Mouse (Mus musculus) cerebellum, postnatal 10 days (tissue): ENCODE measurements at regions not wholly inside any gene's neighbourhood (a gene's known extent, or its start where the extent isn't known, plus 50 kb on each side); places are given as distances from the start of the nearest gene placed in this dataset.
A peak's percentile ranks its signal among the peaks of the same experiment; 100 is the strongest.

ENCODE experiments used
- DNase-seq, 2 experiments: peaks; one replicate each; pipeline ENCODE4 v3.0.0; 2021; ENCODE audit warnings: mixed read lengths in 2 of 2

GRCm38 (mm10) chr15:96124397-96124796 is 162.9 kb upstream of the Arid2 start:
- DNase-seq: no peak

DNA sequence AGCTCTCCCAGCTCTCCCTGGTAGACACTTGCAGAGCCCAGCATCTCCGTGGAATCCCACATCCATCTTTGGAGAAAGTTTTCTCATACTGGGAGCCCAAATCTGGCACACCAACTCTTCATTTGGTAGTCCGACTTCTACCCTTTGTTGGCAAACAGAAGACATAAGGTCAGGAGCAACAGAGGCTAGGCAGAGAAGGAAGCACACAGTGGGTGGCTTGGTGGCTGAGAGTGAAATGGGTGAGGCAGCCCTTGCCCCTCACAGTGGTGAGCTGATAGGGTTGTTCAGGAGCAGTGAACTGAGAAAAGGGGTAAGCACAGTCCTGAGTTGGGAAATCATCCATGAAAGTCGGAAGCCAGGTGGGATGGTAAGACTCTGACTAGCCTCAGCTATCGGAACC is 157.6 kb upstream of the Arid2 start:
- DNase-seq: no peak

- no peak for DNase-seq
Observed at GRCm38 (mm10) chr15:96130531-96130930, 156.8 kb upstream of the Arid2 start.

DNA sequence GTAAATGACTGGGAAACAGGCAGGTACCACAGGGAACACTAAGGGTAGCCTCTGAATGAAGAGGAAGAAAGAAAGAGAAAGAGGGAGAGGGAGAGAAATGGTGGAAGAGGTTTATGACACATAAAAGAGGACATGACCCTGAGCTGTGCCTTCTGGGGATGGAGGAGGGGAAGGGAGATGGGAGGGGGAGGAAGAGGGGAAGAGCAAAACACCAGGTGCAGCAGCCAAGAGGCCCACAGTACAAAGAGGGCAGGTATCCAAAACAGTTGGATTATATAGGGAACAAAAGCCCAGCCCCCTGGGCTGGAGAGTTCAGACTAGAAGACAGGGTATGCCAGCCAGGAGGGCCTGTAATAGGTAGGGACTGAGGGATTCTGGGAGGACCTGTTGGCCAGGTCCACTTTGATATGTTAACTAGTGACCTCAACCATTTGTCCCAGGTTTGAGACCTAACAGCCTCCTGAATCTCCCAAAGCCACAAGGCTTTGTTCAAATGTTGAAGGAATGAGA is 155.7 kb upstream of the Arid2 start:
- no peak for DNase-seq

DNA sequence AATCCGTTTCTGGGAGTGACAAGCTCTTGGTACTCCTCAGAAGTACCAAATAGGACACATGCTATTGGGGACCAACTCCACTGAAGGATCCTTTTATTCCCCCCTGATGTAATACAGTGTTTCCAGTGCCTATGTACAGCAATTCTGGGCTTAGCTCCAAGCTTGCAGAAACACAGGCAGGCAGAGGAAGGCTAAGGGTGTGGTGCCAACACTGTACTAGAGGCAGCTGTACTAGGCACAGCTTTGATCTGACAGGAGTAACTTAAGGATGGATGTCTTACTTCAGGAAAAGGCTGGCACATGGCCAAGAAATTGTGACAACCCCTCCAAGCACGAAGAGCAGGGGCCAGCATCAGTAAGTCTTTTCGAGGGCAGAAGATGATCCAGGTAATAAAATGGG is 154.7 kb upstream of the Arid2 start:
- DNase-seq: peak; percentile 41 to 47

- DNase-seq: no peak
Observed at GRCm38 (mm10) chr15:96135250-96135731, 152.0 kb upstream of the Arid2 start.

DNA sequence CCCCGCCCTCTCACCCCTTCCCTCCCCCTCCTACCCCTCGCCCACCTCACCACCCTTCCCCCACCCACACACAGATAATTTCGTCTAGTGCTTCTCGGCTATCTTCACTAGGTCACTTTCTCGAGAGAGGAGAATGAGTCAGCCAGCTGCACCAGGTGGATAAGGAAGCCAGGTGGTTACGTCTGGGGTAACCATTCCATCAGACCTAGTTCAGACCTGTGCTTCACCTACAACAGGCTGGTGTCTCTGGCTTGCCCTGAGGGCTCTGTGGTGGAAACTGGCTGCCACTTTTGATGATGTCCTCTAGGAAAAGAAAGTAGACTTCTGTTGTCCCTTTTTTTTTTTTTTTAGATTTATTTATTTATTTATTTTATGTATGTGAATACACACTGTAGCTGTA is 151.5 kb upstream of the Arid2 start:
- no peak for DNase-seq

DNA sequence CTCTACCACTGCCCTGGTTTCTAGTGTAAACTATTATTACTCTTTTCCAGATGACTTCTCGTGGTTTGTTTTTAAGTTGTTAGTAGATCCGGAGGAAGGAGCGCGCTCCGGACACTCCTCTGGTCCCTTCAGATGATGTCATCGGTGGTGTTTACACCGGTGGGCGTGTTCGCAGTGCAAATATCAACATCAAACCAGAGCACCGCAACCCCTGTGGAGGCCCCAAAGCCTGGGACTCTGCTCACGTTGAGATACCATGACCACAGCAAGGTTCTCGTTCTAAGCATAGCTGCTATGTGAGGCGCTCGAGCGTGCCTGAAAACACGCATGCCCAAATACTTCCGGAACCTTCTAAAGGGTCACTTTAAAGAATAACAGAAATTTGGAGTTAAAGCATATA is 149.8 kb upstream of the Arid2 start:
- DNase-seq: no peak

DNA sequence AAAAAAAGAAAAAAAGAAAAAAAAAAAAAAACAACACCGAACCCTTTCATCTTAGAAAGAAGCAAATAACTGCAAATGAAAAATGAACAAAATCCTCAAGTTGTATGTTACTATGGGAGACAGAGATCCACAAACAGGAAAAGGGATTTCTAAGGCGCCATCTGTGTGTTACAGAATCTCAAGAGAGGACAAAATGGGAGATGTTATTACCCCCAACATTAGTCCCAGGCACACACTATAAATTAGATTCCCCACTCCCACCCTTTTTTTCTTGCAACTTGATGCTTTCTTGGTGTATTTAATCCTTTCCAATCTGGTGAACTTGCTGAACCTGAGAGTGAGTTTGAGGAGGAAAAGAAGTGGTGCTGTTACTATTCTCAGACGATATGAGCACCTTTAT is 149.4 kb upstream of the Arid2 start:
- DNase-seq: no peak

- no peak for DNase-seq
Observed at GRCm38 (mm10) chr15:96153489-96153888, 133.8 kb upstream of the Arid2 start.

DNA sequence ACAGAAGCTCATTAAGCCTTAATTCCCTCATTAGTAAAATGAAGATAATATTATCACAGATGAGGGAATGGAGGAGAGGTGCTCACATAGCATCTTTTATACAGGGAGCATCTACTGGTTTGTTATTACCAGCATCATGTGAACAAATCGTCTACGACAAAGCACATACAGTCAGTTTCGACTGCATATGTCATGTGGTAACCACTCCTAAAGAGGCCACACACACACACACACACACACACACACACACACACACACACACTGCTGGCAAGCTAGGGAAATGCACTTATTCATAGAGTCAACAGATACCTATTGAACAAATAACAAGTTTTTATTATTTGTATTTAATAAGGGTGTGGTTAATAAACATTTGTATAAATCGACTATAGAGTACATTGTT is 129.0 kb upstream of the Arid2 start:
- DNase-seq: no peak

- peak; percentile 82 to 83 for DNase-seq
Observed at GRCm38 (mm10) chr15:96164771-96165431, 122.4 kb upstream of the Arid2 start.

DNA sequence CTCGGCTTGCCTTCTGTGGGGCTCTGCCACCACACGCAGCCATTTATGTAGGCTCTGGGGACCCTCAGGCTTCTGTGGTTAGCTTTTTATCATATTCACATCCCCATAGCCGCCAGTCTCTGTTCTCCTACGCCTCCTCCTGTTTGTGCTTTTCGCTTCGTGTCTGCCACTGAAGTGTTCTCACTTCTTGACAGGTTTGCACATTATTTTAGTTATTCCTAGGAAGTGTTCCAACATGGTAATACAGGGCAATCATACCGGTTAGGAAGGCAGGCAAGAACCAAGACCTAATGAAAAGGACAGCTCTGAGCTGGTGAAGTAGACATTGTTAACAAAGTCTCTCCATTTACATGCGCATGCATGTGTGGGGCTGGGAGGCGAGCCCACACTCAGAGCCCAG is 120.1 kb upstream of the Arid2 start:
- DNase-seq: no peak

DNA sequence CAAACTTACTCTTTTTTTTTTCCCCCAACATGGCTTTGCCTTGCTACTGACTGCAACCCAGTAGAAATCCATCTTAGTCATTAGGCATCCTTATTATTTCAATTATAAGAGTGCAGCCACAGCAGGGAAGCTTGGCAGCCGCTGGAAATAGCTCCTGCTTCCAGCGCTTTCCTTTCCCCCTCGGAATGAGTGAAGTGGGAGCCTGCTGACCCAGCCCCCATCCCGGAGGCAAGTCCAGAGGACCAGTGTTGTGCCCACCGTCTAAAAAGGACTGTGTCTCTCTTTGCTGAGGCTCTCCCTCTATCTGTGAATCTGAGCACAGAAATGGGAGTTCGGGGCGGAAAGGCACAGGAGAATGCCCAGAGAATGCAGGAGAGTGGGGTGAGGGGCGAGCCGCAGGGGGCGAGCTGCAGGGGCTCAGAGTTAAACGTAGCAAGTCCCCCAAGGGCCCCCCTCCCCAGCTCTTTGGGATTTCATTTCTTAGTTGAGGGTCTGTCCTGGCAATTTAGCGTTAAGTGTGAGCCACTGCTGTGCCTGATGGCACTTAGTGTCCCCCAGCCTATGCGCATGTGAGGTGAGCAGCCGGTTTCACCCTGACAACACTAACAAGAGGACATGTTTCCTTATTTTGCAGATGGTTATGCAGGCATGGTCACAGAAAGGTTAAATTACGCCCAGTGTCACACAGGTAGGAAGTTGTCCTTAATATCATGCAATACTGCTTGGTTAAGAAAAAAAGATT is 117.4 kb upstream of the Arid2 start:
- DNase-seq: peak; percentile 60 to 63

DNA sequence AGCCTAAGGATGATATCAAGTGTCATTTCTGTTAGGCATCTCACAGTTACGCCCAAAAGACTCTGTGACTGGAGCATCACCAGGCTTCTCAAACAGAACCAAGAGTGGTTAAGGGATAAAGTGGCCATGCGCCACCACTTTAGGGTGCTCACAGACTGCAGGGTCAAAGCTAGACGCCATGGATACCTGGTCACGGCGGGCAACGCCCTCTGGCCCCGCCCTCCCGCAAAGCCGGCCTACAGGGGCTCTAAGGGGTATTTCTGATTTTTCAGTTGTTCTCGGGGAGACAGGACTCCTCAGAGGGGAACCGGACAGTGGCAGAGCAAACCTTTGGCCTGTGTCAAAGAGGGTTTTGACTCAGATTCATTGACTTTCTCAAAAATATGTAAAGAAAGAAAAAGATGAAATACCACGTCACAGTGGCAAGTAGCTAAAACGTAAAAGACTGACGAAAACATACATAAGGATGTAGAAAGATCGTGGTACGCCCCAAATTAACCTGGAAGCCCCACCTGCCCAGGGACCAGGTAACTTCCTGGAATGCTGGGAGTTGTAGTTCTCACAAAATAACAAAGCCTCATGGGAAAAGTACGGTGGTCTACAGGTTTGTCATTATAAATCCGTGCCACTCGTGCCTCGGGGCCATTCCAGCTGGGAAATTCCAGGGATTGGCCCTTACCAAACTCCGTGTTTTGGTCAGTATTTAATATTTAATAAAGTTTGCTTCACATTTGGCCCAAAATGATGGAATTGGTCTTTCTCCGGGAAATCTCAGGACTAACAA is 116.1 kb upstream of the Arid2 start:
- peak; percentile 46 to 58 for DNase-seq

DNA sequence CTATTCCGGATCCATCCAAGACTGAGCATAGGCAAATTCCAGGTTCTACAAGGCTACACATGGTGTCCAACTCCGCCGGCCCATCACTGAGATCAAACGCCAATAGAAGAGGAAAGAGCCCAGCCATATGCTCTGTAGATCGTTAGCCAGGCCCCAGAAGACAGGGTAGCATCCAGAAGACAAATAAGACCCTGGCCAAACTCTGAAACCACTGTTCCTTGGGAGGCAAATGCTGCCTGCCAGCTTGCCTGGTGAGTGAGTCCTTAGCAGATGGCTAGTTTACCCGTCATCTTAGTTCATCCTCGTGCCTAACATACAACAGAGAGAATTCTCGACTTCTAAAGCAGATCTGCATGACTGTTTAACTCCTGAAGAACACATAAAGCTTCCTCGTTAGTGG is 109.4 kb upstream of the Arid2 start:
- DNase-seq: peak; percentile 68 to 82

DNA sequence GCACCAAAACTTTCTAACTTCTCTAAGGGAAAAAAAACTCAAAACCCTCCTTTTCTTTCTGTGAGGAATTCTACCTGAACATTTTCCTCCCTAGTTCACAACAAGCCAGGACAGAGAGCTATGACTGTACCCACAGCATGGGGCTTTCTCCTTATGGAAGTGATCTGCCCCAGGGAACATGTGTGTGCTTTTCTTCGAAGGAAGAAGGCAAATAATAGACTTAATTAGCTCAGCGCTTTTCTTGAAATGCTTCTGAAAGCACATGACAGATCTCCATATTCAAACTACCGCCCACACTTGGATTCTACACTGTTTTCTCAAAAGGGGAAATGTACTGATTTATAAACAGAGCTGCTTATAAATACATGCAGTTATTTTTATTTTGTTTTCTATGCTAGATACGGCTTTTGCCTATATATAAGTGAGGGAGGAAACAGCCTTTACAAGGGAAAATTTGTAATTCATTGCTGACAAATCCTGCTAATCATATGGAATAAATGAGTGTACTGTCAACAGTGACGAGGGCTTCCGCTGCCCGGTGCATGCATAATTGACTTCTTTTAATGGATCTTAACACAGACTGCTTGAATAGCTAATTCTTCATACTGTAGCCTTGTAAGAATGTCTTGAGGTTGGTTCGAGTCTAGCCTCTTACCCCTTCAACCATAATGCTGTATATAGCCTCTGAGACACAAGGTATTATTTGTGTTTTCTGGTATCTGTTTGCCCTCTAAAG is 108.8 kb upstream of the Arid2 start:
- DNase-seq: no peak

GRCm38 (mm10) chr15:96179511-96179910 is 107.8 kb upstream of the Arid2 start:
- no peak for DNase-seq

DNA sequence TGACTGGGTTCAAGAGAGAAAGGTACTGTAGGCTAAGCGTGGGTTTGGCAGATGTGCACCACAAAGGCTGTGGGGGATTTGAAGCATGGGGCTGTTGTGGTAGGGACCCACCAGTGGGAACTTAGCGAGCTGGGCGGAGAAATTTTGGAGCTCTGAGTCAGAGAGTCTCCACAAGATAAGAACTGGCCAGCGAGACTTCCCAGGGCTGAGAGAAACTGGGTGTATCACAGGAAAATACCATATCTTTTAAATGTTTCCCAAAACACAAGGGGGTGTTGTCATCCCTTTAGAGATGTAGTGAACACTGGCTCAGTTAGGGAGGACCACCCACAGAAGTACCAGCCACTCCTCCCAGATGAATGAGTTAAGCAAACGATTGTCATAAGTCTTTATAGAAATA is 107.3 kb upstream of the Arid2 start:
- no peak for DNase-seq

DNA sequence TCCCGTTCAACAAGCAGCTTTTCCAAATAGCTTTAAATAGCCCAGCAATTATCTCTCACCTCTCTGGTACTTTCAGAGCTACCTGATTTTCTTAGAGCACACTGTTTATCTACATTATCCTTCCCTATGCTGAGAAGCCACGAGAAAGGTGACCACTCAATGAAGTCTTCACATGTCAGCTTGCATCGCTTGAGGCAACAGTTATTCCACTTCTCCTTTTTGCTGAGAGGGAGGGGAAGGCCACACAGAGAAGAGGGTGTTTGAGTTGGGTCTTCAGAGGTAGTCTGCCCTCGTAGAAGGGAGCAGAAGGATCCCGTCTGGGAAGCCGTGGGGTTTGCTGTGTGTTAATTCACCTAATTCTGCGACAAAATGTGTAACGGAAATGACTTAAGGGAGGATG is 106.3 kb upstream of the Arid2 start:
- no peak for DNase-seq

- DNase-seq: no peak
Observed at GRCm38 (mm10) chr15:96182313-96182712, 105.0 kb upstream of the Arid2 start.

DNA sequence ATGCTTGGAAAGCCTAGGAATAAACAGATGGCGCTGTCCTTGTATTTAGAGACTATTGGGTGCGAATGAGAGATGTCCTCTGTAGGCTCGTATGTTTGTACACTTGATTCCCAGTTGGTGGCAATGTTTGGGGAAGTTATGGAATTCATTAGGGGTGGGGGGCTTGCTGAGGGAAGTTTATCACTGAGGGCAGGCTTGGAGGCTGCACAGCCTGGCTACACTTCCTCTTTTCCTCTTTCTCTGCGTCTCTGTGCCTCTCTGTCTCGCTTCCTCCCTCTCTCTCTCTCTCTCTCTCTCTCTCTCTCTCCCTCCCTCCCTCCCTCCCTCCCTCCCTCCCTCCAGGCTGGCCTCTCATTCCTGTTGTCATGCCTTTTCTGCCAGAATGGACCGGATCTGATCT is 104.2 kb upstream of the Arid2 start:
- DNase-seq: no peak

- peak; percentile 53 to 69 for DNase-seq
Observed at GRCm38 (mm10) chr15:96184666-96185065, 102.7 kb upstream of the Arid2 start.
